Mouse (Mus musculus): ENCODE results near the gene Zcchc8.
"Not testable (repeated sequence)": the region's sequence is repeated elsewhere in the genome, so short reads cannot be mapped to it uniquely, and the experiment has no call there.

Zcchc8 gene

GRCm38 (mm10) chr5:123720328-123721311 lies at the start of gene Zcchc8:
TSS of gene Zcchc8 (minus strand) at chr5:123721100.
- peak; percentile 99 for DNase-seq

- DNase-seq: not testable (repeated sequence)
These were observed 45.6 kb upstream of the Zcchc8 start for GRCm38 (mm10) chr5:123766455-123766854.

GRCm38 (mm10) chr5:123765506-123765905 lies 44.6 kb upstream of the Zcchc8 start:
- DNase-seq: no peak

DNA sequence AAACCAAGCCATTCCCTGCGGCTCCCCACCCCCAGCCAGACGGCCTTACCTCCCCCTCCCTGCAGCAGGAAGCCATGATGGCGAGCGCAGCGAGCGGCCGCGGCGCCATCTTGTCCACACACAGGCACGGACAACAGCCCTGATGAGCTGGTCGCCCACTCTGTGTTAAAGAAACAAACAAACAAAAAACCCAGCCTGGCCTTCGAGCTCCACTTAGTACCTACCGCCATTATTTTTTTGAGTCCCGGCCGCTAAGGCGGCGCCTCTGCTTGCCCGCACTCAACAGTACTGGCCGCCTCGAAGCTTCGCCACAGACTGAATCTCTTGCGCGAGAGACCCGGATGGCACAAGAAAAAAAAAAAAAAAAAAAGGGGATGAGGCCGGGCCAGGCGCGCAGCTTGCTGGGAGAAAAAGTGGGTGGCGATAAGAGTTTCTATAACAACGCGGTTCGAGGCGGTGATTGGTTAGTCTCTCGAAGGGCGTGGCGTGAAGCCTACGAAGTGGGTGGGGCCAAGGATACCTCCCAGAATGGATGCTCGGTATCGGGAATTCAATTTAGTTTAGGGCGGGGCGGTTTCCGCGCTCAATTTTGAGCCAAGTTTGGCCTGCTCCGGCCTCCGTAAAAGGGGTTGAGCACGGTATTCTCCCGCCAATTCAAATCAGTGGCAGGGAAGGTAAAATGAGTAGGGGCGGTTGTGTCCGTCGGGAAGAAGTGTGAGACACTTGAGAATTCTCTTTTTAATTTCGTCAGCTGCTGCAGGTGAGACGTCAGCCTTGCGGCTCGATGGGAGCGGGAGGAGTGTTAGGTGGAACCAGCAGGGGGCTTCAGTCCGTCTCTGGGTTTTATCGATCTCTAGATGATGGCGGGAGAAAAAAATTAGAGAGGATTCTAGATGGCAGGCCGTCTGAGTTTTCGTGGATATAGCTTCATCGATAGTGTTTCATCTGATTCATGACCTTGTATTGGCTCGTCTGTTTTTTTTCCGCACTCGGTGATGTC lies 28.5 kb upstream of the Zcchc8 start, which contains the start of the genes Rsrc2 and Kntc1:
Gene Rsrc2, minus strand, starts transcription at position 350 of the 1,000 bp plus-strand sequence.
Gene Kntc1, plus strand, starts transcription at position 652 of the 1,000 bp plus-strand sequence.
- DNase-seq: peak; percentile 100

- no peak for DNase-seq
These were observed 27.6 kb upstream of the Zcchc8 start for GRCm38 (mm10) chr5:123748339-123749064.

DNA sequence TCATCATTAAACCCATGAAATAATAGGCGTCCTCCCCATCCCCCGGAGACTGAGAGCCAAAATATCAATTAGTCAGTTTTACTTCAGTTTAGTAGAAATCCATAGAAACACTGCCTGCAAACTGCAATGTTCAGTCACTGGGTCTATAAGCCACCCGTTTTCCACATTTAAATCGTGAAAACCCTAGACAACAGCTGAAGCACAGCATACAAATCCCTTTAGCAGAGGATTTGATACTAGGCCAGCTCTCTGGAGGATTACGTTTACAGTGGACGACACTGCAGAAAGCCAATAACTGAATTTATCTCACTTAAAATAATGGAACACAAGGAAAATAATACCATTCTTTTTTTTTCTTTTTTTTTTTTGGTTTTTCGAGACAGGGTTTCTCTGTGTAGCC lies 26.7 kb upstream of the Zcchc8 start:
- DNase-seq: no peak

- DNase-seq: no peak
These were observed 25.4 kb upstream of the Zcchc8 start for GRCm38 (mm10) chr5:123746253-123746652.

DNA sequence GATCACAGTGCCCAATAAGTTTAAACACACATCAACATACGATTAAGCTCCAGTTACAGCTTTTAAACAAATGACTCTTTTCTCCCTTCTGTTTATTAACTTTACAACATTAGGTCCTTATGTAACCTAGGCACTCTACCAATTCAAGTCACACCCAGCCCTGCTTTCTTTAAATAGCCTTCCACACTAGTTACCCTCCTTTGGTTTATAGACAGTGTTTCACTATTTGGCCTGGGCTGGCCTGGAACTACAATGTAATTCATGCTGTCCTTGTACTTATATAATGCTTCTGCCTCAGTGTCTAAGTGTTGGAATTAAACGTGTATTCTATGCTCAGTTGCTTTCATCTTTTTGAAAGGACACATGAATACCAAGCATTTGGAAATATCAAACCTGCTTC lies 23.5 kb upstream of the Zcchc8 start:
- DNase-seq: peak; percentile 14

DNA sequence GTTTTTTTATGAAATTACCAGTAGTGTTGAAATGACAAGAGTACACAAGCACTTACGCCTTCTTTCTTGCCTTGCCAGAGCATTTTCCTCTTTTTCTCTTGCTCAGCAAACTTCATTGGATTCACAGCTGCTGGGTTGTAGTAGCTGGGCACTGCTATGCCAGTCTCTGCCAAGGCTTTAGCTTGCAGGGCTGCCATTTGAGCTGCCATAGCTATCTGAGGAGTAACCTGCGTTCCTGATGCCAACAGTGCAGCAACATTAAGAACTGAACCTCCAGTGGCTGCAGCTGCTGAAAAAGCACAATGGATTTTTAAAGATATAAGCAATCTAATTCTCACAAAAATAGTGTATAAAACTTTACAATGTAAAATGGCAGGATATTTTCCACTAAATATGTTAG lies 10.1 kb upstream of the Zcchc8 start:
- DNase-seq: no peak

- not testable (repeated sequence) for DNase-seq
These were observed 2.9 kb upstream of the Zcchc8 start for GRCm38 (mm10) chr5:123723816-123724215.

- no peak for DNase-seq
These were observed 6.3 kb downstream of the Zcchc8 start for GRCm38 (mm10) chr5:123714622-123715021.

- DNase-seq: peak; percentile 70
These were observed 7.1 kb downstream of the Zcchc8 start for GRCm38 (mm10) chr5:123713782-123714181.

DNA sequence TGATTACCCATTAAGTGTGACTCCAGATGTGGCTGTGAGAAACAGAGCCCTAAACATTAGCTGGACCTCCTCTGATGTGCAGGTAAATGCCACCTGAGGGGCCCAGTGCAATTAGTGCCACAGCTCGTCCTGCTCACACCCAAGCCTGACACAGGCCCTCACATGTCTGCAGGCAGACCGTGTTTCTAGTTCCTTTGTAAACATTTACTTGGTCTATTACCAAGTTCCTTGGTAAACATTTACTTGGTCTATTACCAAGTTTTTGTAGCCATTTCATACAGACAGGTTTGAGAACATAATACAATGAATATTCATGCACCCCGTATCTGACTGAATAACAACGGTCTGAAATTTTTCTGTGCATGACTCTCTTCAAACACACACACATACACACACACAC lies 11.3 kb downstream of the Zcchc8 start:
- DNase-seq: peak; percentile 39

DNA sequence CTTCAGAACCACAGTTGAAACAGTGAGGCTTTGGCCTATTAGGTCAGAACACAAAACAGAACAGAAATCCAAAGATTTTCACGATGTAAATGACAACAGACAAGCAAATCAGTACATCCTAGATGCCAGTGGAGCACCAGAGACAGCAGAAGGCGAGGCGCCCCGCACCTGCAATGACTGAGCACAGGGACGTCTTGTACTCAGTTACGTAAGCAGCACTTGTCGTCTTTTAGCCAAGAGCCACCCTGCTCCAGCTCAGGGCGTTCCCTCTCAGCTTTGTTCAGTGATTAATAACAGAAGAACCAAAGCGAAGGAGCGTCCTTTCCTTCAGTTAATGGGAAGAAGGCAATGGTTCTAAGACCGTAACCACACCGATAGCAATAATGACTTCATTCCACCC lies 12.3 kb downstream of the Zcchc8 start:
- DNase-seq: peak; percentile 85

DNA sequence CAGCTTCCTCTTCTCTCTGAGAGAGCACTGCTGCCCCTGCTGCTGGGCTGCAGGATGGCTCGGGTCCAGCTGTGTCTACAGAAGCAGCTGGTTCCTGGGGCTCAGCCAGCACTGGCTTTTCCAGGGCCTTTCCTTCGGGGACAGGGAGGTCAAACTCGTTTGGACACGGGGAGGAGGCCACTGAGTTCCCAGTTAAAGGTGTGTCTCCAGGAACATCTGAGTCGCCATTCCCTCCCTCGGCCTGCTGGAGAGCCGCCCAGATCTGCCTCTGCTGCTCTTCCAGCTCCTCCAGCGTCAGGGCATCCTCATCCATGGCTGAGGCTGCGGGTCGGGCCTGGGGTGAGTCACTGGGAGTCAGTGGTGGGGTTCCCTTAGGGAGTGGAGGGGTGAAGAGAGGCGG lies 20.3 kb downstream of the Zcchc8 start:
- peak; percentile 71 for DNase-seq

DNA sequence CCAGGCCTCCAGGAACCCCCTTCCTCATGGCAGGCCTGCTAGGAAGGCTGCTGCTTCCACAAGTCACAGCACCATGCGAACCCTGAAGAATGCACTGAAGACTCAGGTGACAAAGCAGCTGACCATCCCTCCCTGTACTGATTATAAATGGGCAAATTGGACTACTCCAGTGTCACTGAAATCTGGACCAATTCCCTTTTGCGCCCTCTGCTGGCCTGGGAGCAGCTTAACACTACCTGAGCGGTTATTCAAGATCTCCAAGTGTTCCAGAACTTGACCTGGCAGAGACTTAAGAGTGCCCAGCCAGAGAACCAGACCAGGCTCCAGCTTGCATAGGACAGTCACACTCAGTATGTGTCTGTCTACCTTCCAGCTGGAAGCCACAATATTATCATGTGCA lies 21.7 kb downstream of the Zcchc8 start:
- peak; percentile 89 for DNase-seq

- peak; percentile 71 for DNase-seq
These were observed 23.9 kb downstream of the Zcchc8 start for GRCm38 (mm10) chr5:123696961-123697360.

- DNase-seq: no peak
These were observed 24.7 kb downstream of the Zcchc8 start for GRCm38 (mm10) chr5:123696244-123696643.

- peak; percentile 70 for DNase-seq
These were observed 26.4 kb downstream of the Zcchc8 start for GRCm38 (mm10) chr5:123694468-123694867.

DNA sequence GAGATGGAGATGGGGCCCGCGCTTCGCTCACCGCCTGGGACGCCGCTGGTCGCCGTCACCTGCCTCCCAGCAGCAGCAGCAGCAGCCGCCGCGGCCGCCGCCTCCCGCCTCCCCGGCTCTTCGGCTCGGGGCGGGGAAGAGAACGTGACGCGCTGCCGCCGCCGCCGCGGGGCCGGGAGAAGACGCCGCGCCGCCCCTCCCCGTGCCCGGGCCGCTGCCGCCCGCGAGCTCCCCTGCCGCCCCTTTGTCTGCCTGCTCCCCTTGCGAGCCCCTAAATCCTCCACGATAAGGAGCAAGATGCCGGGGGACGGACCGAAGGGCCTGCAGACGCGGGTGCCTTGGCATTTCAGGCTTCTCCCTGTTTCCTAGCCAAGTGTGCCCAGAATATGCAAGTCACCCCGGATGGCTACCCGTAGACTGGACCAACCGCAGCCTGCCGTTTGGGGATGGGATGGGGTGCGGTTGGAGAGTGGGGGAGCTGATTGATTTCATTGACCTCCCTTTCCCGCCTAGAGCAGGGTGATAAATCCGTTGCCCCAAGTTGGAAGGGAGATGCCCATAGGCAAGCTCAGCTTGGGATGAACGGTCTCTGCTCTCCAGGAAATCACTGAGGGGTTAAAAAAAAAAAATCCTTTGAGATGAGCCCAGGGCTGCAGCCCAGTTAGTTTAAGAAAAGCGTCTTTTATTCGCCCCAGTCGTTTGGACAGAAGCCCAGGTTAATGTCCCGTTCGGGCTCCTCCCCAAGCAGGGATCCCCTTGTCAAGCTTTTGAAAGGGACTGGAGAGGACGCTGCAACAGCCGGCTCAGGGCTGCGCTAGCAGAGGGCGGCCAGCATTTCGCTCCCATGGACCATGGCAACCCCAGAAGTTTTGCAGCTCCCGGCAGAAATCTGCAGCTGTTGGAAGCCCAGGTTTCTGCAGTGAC lies 36.4 kb downstream of the Zcchc8 start, which contains the start of gene Clip1:
Gene Clip1, minus strand, starts transcription at position 398 of the 924 bp plus-strand sequence.
- DNase-seq: peak; percentile 77

Measured in lung, postnatal 36 days (tissue).